Mouse (Mus musculus): ENCODE results near the gene Trpc5. TPM values are rescaled to one million over a fixed set of nuclear protein-coding genes. Genes with fewer than 3 reads are reported as not detected.

The Trpc5 gene
- polyA plus RNA-seq, 1 experiment from 2014 or later, result 0.28 TPM

GRCm38 (mm10) chrX:144523239-144523638, 164.7 kb downstream of the Trpc5 start:
- Histone ChIP-seq H3K4me2 (no peak overlapping the region), H3K4me3 (no peak overlapping the region), H3K36me3 (no peaks in the 10 kb centered on the region), H3K27me3 (no peaks in the 10 kb centered on the region), H3K27ac (no peak overlapping the region), H3K9me3 (no peaks in the 10 kb centered on the region), H3K9ac (no peak overlapping the region), H3K4me1 (no peaks in the 10 kb centered on the region)
- 88% methylated on average over 5 of the region's 5 CpGs for WGBS
- ATAC-seq (ENCODE audit: insufficient number of reproducible peaks, low FRiP score, low TSS enrichment, low read depth), result no peak

GRCm38 (mm10) chrX:144491394-144491793, 196.6 kb downstream of the Trpc5 start:
- Histone ChIP-seq H3K9ac (no peak overlapping the region), H3K4me1 (no peaks in the 10 kb centered on the region), H3K9me3 (no peaks in the 10 kb centered on the region), H3K27me3 (no peaks in the 10 kb centered on the region), H3K4me3 (no peak overlapping the region), H3K4me2 (no peak overlapping the region), H3K27ac (no peak overlapping the region), H3K36me3 (no peaks in the 10 kb centered on the region)
- 58% methylated on average over 1 of the region's 1 CpGs for WGBS
- ATAC-seq (ENCODE audit: insufficient number of reproducible peaks, low FRiP score, low TSS enrichment, low read depth), result no peak

DNA sequence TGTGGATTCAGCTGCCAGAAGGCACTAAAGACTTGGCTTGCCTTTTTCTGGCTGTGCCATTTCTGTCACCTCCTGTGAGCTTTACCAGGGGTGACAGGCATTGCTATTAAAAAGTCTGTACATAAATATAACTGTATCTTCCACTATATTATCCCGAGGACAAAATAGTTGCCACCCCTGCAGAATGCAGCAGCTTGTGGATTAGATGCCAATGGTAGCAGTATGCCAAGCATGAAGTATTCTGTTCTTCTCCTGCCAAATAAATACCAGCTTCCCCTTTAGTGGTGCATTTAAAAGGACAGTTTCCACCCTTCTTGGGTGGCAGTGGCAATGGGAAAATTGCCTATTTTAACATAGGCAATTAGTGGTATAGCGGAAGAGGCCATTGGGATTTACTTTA, 223.6 kb downstream of the Trpc5 start:
- 72% methylated on average over 2 of the region's 2 CpGs for WGBS
- H3K4me3 ChIP-seq, result no peak overlapping the region
- ATAC-seq (ENCODE audit: insufficient number of reproducible peaks, low FRiP score, low TSS enrichment, low read depth), result no peak

DNA sequence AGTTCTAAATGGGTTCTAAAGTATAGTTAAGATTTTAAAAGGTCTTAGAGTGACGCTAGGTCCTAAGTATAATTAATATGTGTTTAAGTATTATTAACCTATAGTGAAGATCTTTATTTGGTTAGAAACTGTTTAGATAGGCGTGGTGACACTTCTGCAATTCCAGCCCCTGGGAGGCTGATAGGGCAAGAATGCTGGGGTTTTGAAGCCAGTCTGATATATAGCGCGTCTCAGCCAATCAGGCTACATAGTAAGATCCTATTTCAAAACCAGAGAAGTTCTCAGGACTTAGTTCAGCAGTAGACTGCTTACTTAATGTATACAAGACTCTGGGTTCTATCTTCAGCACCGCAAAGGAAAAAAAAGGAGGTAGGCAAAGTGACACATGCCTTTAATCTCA, 231.7 kb downstream of the Trpc5 start, which contains the start of gene Trpc5os:
TSS of gene Trpc5os (plus strand) at position 301 of the 400 bp plus-strand sequence.
- Histone ChIP-seq H3K4me2 (no peak within 1 kb of the TSS), H3K27ac (no peak within 1 kb of the TSS), H3K4me1 (no peaks in the 10 kb centered on the region), H3K36me3 (no peaks in the 10 kb centered on the region), H3K9ac (no peak within 1 kb of the TSS), H3K4me3 (no peak within 1 kb of the TSS), H3K9me3 (no peaks in the 10 kb centered on the region), H3K27me3 (no peaks in the 10 kb centered on the region)
- ATAC-seq (ENCODE audit: insufficient number of reproducible peaks, low FRiP score, low TSS enrichment, low read depth), result no peak
- 88% methylated on average over 5 of the region's 5 CpGs for WGBS

More for the DNA sequence above, 223.6 kb downstream of the Trpc5 start:
- Histone ChIP-seq H3K27ac (no peak overlapping the region), H3K9ac (no peak overlapping the region), H3K27me3 (no peaks in the 10 kb centered on the region), H3K9me3 (no peaks in the 10 kb centered on the region), H3K4me1 (no peaks in the 10 kb centered on the region), H3K36me3 (no peaks in the 10 kb centered on the region), H3K4me2 (no peak overlapping the region)

- Histone ChIP-seq H3K27ac (no peak overlapping the region), H3K9me3 (no peaks in the 10 kb centered on the region), H3K4me1 (no peaks in the 10 kb centered on the region), H3K9ac (no peak overlapping the region), H3K27me3 (no peaks in the 10 kb centered on the region), H3K36me3 (no peaks in the 10 kb centered on the region), H3K4me2 (no peak overlapping the region), H3K4me3 (no peak overlapping the region)
- no peak for ATAC-seq (ENCODE audit: insufficient number of reproducible peaks, low FRiP score, low TSS enrichment, low read depth)
- WGBS, result 74% methylated on average over 3 of the region's 3 CpGs
Measured at GRCm38 (mm10) chrX:144423848-144424247, 264.1 kb downstream of the Trpc5 start.

GRCm38 (mm10) chrX:144421091-144421490, 266.9 kb downstream of the Trpc5 start:
- Histone ChIP-seq H3K9ac (no peak overlapping the region), H3K4me3 (no peak overlapping the region), H3K27me3 (no peaks in the 10 kb centered on the region), H3K4me1 (no peaks in the 10 kb centered on the region), H3K9me3 (no peaks in the 10 kb centered on the region), H3K27ac (no peak overlapping the region), H3K4me2 (no peak overlapping the region), H3K36me3 (no peaks in the 10 kb centered on the region)
- no peak for ATAC-seq (ENCODE audit: insufficient number of reproducible peaks, low FRiP score, low TSS enrichment, low read depth)
- WGBS, result 93% methylated on average over 1 of the region's 1 CpGs

DNA sequence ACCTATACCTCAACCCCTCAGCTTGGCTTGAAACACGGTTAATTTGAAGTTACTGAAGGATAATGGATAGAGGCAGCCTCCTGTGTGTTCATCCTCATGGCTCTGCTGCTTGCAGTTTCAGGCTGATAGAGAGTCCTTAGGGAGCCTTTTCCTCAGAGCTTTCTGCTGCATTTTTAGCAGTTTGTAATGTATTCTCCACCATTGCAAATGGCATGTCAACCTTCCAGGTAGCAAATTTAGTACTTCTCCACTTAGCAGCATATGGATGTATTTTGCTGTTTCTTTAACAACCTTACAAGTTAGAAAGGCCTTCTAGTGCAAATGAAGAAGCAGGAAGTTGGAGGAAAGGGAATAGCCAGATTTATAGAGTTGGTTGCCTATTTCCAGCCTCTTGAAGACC, 267.7 kb downstream of the Trpc5 start:
- no peak overlapping the region for H3K27ac ChIP-seq
- 67% methylated on average over 1 of the region's 1 CpGs for WGBS
- ATAC-seq (ENCODE audit: insufficient number of reproducible peaks, low FRiP score, low TSS enrichment, low read depth), result no peak
- H3K36me3 ChIP-seq, result no peaks in the 10 kb centered on the region
- H3K4me1 ChIP-seq, result no peaks in the 10 kb centered on the region
- no peak overlapping the region for H3K9ac ChIP-seq
- no peaks in the 10 kb centered on the region for H3K9me3 ChIP-seq
- H3K4me2 ChIP-seq, result no peak overlapping the region
- H3K27me3 ChIP-seq, result no peaks in the 10 kb centered on the region
- no peak overlapping the region for H3K4me3 ChIP-seq

DNA sequence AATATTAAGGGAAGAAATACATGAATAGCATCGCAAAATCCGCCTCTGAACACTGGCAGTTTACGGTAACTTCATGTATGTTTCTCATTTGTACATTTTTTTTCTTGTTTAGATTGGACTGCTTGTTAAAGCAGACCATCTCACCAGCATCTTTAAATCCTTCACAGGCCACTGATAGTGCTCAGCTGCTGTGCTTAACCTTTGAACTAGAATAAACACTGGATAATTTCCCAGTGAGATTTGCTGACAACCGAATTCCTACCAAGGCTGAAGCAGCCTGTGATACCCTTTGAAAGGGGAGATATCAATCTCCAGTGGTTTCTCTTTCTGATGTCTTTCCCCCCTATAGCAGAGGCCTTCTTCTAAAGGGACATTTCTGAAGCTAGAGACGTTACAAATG, 279.9 kb downstream of the Trpc5 start:
- no peak for ATAC-seq (ENCODE audit: insufficient number of reproducible peaks, low FRiP score, low TSS enrichment, low read depth)
- H3K4me1 ChIP-seq, result no peaks in the 10 kb centered on the region
- no peak overlapping the region for H3K4me3 ChIP-seq
- no peak overlapping the region for H3K4me2 ChIP-seq
- H3K36me3 ChIP-seq, result no peaks in the 10 kb centered on the region
- no peak overlapping the region for H3K27ac ChIP-seq
- 0 out of 2 replicates have a peak, but pooled peaks cover under 1% of the 10 kb centered on the region for H3K27me3 ChIP-seq
- no peak overlapping the region for H3K9ac ChIP-seq
- WGBS, result 67% methylated on average over 5 of the region's 5 CpGs
- no peaks in the 10 kb centered on the region for H3K9me3 ChIP-seq

DNA sequence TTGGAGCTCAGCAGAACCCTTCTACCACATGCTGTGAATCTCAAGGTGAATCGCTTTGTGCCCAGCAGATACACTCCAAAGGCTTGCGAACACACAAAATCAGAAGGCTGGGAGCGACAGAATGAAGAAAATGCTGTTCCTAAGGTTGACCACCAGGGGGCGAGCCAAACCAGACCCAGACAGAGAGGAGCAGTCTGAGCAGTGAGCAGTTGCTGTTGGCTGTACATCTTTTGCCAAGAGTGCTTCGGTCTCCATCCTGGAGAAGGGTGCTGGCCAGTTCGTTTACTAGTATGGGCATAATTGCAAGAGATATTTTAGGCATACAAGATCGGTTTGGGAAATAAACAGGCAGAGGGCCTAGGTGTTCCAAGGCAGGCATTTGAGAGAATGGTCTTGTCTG, 284.5 kb downstream of the Trpc5 start:
- no peak overlapping the region for H3K9ac ChIP-seq
- no peak overlapping the region for H3K4me3 ChIP-seq
- H3K4me2 ChIP-seq, result no peak overlapping the region
- H3K36me3 ChIP-seq, result no peaks in the 10 kb centered on the region
- WGBS, result 34% methylated on average over 7 of the region's 7 CpGs
- no peaks in the 10 kb centered on the region for H3K9me3 ChIP-seq
- no peaks in the 10 kb centered on the region for H3K4me1 ChIP-seq
- no peak overlapping the region for H3K27ac ChIP-seq
- 0 out of 2 replicates have a peak, but pooled peaks cover 3% of the 10 kb centered on the region for H3K27me3 ChIP-seq
- ATAC-seq (ENCODE audit: insufficient number of reproducible peaks, low FRiP score, low TSS enrichment, low read depth), result no peak

DNA sequence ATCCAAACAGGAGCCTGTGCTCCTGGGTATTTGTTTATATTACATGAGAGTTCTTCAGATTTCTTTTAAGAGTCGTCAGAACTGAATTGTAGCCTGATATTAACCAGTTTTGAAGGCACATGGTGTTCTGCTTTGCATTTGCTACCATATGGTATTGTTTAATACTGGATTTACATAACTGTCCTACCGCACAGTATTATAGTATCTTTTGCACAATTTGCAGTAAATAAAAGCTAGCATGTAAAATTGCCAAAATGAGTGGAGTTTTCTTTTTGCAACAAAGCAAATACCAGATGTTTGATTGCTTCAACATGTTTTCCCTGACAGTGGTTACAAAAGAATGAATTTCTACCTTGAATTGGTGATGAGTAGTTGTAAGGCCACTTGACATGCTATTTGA, 313.8 kb downstream of the Trpc5 start:
- no peak for ATAC-seq (ENCODE audit: insufficient number of reproducible peaks, low FRiP score, low TSS enrichment, low read depth)
- Histone ChIP-seq H3K36me3 (no peaks in the 10 kb centered on the region), H3K9ac (no peak overlapping the region), H3K27me3 (no peaks in the 10 kb centered on the region), H3K27ac (no peak overlapping the region), H3K4me1 (no peaks in the 10 kb centered on the region), H3K9me3 (no peaks in the 10 kb centered on the region), H3K4me3 (no peak overlapping the region), H3K4me2 (no peak overlapping the region)
- WGBS, result 50% methylated on average over 2 of the region's 2 CpGs

DNA sequence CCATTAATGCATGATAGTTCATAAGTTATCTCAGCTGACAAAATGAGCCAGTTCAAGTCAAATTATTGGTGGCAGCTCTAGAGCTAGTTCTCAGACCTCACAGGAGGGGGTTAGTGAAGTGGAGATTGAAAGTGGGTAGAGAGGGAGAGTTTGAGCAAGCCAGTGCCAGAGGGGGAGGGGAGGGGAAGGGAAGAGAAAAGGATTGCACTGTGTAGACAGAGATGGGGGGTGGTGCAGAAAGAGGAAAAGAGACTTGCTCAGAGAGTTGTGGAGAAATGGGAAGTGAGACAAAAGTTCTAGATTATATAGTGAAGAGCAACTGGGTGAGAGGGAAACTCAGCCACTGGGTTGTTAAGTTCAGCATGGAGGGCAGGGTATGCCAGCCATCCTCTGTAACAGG, 349.6 kb downstream of the Trpc5 start:
- H3K4me3 ChIP-seq, result no peak overlapping the region
- no peak overlapping the region for H3K4me2 ChIP-seq
- ATAC-seq (ENCODE audit: insufficient number of reproducible peaks, low FRiP score, low TSS enrichment, low read depth), result no peak
- no peaks in the 10 kb centered on the region for H3K4me1 ChIP-seq
- H3K27me3 ChIP-seq, result no peaks in the 10 kb centered on the region
- no peak overlapping the region for H3K9ac ChIP-seq
- no peaks in the 10 kb centered on the region for H3K9me3 ChIP-seq
- H3K27ac ChIP-seq, result no peak overlapping the region
- no peaks in the 10 kb centered on the region for H3K36me3 ChIP-seq

- Histone ChIP-seq H3K4me3 (no peak overlapping the region), H3K27me3 (no peaks in the 10 kb centered on the region), H3K9ac (no peak overlapping the region), H3K27ac (no peak overlapping the region), H3K4me2 (no peak overlapping the region), H3K4me1 (no peaks in the 10 kb centered on the region), H3K9me3 (no peaks in the 10 kb centered on the region), H3K36me3 (no peaks in the 10 kb centered on the region)
- ATAC-seq (ENCODE audit: insufficient number of reproducible peaks, low FRiP score, low TSS enrichment, low read depth), result no peak
Measured at GRCm38 (mm10) chrX:144337938-144338337, 350.0 kb downstream of the Trpc5 start.

GRCm38 (mm10) chrX:144335332-144336015, 352.5 kb downstream of the Trpc5 start:
- H3K9ac ChIP-seq, result no peak overlapping the region
- no peak overlapping the region for H3K4me2 ChIP-seq
- H3K27me3 ChIP-seq, result no peaks in the 10 kb centered on the region
- 60% methylated on average over 8 of the region's 8 CpGs for WGBS
- no peak overlapping the region for H3K27ac ChIP-seq
- H3K4me3 ChIP-seq, result no peak overlapping the region
- H3K9me3 ChIP-seq, result no peaks in the 10 kb centered on the region
- no peak for ATAC-seq (ENCODE audit: insufficient number of reproducible peaks, low FRiP score, low TSS enrichment, low read depth)
- no peaks in the 10 kb centered on the region for H3K36me3 ChIP-seq
- H3K4me1 ChIP-seq, result no peaks in the 10 kb centered on the region

Measured in limb, embryonic 15.5 days (tissue).